Mouse (Mus musculus) liver, postnatal 0 days (tissue): ENCODE data around the gene Cped1. TPM values are rescaled to one million over a fixed set of nuclear protein-coding genes. Genes with fewer than 3 reads are reported as not detected.

Experiments
- ATAC-seq: fragments of 200-750 bp; cut with Nextera tagmentation; 2 replicates; pipeline ENCODE4 v1.8.0; 2017; ENCODE audit warnings: mild to moderate bottlenecking, moderate library complexity
- DNase-seq: peaks from one replicate; pipeline ENCODE4 v3.0.0-alpha.2; 2016
- H3K27ac ChIP-seq: fragments of 300-500 bp; sonication (generic); 2 replicates; pipeline ENCODE4 v1.5.1; 2014; ENCODE audit warnings: antibody characterized with exemption, moderate library complexity, mild to moderate bottlenecking, low read depth
- H3K27me3 ChIP-seq: fragments of 300-500 bp; sonication (generic); 2 replicates; pipeline ENCODE4 v1.6.1; 2014; ENCODE audit warnings: low read length, control low read depth, mixed read lengths; ENCODE audit not compliant: insufficient read depth
- H3K36me3 ChIP-seq: fragments of 300-500 bp; sonication (generic); replicated peaks from 2 replicates; pipeline ENCODE4 v1.6.1; 2014; ENCODE audit warnings: mild to moderate bottlenecking, control low read depth, low read length, moderate library complexity, mixed read lengths; ENCODE audit not compliant: insufficient read depth
- H3K4me1 ChIP-seq: fragments of 300-500 bp; sonication (generic); 2 replicates; pipeline ENCODE4 v1.6.1; 2014; ENCODE audit warnings: antibody characterized with exemption, mild to moderate bottlenecking, control low read depth; ENCODE audit not compliant: insufficient read depth
- H3K4me2 ChIP-seq: fragments of 300-500 bp; sonication (generic); 2 replicates; pipeline ENCODE4 v1.6.1; 2014; ENCODE audit warnings: low read depth, mild to moderate bottlenecking, low read length, moderate library complexity, mixed read lengths
- H3K4me3 ChIP-seq: fragments of 300-500 bp; sonication (generic); 2 replicates; pipeline ENCODE4 v1.5.1; 2014; ENCODE audit warnings: low read depth, low read length
- H3K9ac ChIP-seq: fragments of 300-500 bp; sonication (generic); replicated peaks from 2 replicates; pipeline ENCODE4 v1.6.1; 2014; ENCODE audit warnings: mild to moderate bottlenecking, moderate library complexity
- H3K9me3 ChIP-seq: fragments of 300-500 bp; sonication (generic); 2 replicates; pipeline ENCODE4 v1.6.1; 2016; ENCODE audit warnings: mild to moderate bottlenecking, control low read depth, low read length, mixed read lengths
- CTCF ChIP-seq: sonication (generic); IDR thresholded peaks from 2 replicates; pipeline ENCODE4 v1.5.1; 2016; ENCODE audit warnings: antibody characterized with exemption, low read depth
- EP300 ChIP-seq: IDR thresholded peaks from 2 replicates; pipeline ENCODE4 v1.6.1; 2016; ENCODE audit warnings: antibody characterized with exemption, low read depth, mild to moderate bottlenecking
- WGBS: fragments of 180-500 bp; shearing (Covaris S2); extraction: QIAGEN DNeasy Blood & Tissue Kit; methylation state at CpG from one replicate; pipeline ENCODE4 v1.1.7; 2014; ENCODE audit not compliant: insufficient replicate concordance; 5-methylcytosine and 5-hydroxymethylcytosine counted together
- polyA plus RNA-seq: library from polyadenylated mRNA; unstranded; fragments of >200 nt; fragmentation: Nextera tagmentation; extraction: Ambion mirVana; gene quantifications from 2 replicates; pipeline ENCODE4 v1.2.1, GENCODE M21; 2015

Cped1 gene
- polyA plus RNA-seq, 1 experiment from 2014 or later = 8.2 TPM

- Histone ChIP-seq H3K27ac (no peak overlapping the region), H3K9ac (no peak overlapping the region), H3K9me3 (no peaks in the 10 kb centered on the region), H3K27me3 (no peaks in the 10 kb centered on the region), H3K4me1 (no peaks in the 10 kb centered on the region; the same call in 1 of the 2 replicates), H3K36me3 (no peaks in the 10 kb centered on the region), H3K4me2 (no peak overlapping the region), H3K4me3 (no peak overlapping the region)
- ATAC-seq (peak; percentile 23; the same call in 1 of the 2 replicates), DNase-seq (no peak)
- WGBS = 49% methylated on average over 3 of the region's 3 CpGs
- TF ChIP-seq CTCF (no peak), EP300 (no peak)
Observed at GRCm38 (mm10) chr6:22198603-22199002, 212.9 kb downstream of the Cped1 start.

DNA sequence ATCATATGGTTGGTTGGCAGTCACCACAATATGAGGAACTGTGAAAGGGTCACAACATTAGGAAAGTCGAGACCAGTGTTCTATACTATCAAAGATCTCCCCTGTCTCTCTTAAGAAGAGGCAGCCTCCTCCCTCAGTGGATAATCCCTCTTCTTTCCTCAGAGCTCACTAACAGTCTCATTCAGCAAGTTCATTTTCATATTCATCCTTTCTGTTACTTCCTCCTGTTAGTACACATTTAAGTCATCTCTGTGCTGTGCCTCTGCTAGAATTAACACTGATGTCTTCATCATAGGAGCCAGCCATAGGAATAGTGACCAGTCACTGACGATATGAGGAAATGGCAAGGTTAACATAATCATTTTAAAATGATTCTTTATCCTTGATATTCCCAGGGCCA is 213.8 kb downstream of the Cped1 start:
- H3K4me2 ChIP-seq = no peak overlapping the region
- H3K27me3 ChIP-seq = no peaks in the 10 kb centered on the region
- no peak overlapping the region for H3K9ac ChIP-seq
- ATAC-seq (no peak), DNase-seq (no peak)
- no peak overlapping the region for H3K4me3 ChIP-seq
- WGBS = 72% methylated on average over 2 of the region's 2 CpGs
- no peaks in the 10 kb centered on the region; the same call in 1 of the 2 replicates for H3K4me1 ChIP-seq
- no peak for TF ChIP-seq EP300
- TF ChIP-seq CTCF = no peak
- no peak overlapping the region for H3K27ac ChIP-seq
- H3K36me3 ChIP-seq = no peaks in the 10 kb centered on the region
- H3K9me3 ChIP-seq = no peaks in the 10 kb centered on the region

DNA sequence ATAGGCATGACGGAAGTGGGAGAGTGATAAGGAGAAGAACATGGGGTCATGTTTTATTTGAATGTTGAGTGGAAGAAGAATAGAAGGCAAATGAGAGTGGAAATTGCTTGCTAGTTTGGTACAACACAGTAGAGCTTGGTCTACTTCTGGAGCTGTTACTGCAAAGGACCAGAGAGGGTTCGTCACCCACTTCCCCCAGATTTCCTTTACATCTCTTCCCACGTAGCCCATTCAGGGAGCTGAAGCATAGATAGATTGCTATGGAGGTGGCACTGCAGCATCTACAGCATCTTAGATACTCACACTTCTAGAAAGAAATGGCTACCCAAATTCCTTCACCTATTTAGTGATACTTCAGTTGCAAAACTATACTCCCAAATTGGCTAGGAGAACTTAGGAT is 214.4 kb downstream of the Cped1 start:
- no peak overlapping the region for H3K4me2 ChIP-seq
- TF ChIP-seq EP300 (no peak), CTCF (no peak)
- no peak overlapping the region for H3K4me3 ChIP-seq
- H3K36me3 ChIP-seq = no peaks in the 10 kb centered on the region
- ATAC-seq (no peak), DNase-seq (no peak)
- H3K9ac ChIP-seq = no peak overlapping the region
- no peaks in the 10 kb centered on the region; the same call in 1 of the 2 replicates for H3K4me1 ChIP-seq
- no peaks in the 10 kb centered on the region for H3K9me3 ChIP-seq
- H3K27me3 ChIP-seq = no peaks in the 10 kb centered on the region
- WGBS = 75% methylated on average over 3 of the region's 3 CpGs
- no peak overlapping the region for H3K27ac ChIP-seq

DNA sequence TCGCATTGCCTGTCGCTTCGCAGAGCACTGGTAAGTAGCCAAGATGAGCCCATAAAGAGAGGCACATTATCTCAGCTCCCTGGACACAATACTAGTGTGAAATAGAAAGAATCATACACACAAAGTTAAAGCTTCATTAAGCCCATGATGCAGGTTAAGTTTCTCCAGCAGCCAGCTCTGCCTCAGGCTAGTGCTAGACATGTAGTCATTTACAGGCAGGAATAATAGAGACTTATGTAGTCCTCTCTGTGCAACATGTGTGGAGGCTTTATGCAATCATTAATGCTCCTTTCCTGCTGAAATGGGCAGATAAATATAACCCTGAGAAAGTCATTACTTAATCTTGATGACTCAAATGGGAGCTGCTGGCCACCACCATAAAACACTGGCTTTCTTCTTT is 216.2 kb downstream of the Cped1 start:
- no peak overlapping the region for H3K27ac ChIP-seq
- DNase-seq (no peak), ATAC-seq (no peak)
- no peaks in the 10 kb centered on the region for H3K27me3 ChIP-seq
- H3K4me1 ChIP-seq = no peaks in the 10 kb centered on the region; the same call in 1 of the 2 replicates
- no peaks in the 10 kb centered on the region for H3K9me3 ChIP-seq
- no peak overlapping the region for H3K4me3 ChIP-seq
- 75% methylated on average over 3 of the region's 3 CpGs for WGBS
- H3K4me2 ChIP-seq = no peak overlapping the region
- no peak for TF ChIP-seq CTCF
- TF ChIP-seq EP300 = no peak
- H3K36me3 ChIP-seq = no peaks in the 10 kb centered on the region
- H3K9ac ChIP-seq = no peak overlapping the region

DNA sequence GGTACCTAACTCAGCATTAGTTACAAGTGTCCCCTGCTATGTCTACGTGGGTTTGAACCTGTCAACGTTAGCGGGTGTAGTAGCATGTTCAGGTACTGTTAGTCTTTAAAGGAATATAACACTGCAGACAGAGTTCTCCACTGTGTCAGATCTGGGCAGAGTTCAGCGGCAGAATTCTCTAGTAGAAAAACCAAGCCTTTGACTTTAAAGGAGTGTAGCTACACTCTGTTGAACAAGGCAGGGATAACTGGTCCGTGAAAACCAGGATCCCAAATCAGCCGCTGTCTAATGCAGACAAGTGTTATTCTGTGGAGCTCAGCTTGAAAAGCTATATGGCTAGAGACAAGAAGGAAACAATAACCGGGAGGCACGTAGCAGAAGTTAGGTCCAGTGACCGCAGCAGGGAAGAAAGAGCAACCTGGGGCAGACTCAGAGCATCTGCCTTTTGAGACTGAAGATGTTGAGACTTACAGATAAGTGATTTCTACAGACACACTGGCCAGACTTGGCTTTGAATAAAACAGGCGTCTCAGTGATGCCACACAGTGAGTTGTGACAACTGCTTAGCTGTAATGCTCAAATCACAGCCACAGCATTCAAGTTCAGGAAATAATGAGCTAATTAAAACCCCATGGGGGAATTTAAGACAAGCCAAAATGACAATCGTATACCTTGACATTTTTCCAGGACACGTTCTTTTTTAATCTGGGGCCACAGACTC is 219.5 kb downstream of the Cped1 start:
- no peaks in the 10 kb centered on the region for H3K27me3 ChIP-seq
- no peak overlapping the region for H3K4me2 ChIP-seq
- H3K4me3 ChIP-seq = no peak overlapping the region
- TF ChIP-seq CTCF = no peak
- TF ChIP-seq EP300 = no peak
- DNase-seq (no peak), ATAC-seq (no peak)
- no peaks in the 10 kb centered on the region for H3K36me3 ChIP-seq
- no peak overlapping the region for H3K27ac ChIP-seq
- H3K9ac ChIP-seq = no peak overlapping the region
- no peaks in the 10 kb centered on the region for H3K9me3 ChIP-seq
- WGBS = 80% methylated on average over 12 of the region's 12 CpGs
- H3K4me1 ChIP-seq = no peaks in the 10 kb centered on the region

- no peak overlapping the region for H3K27ac ChIP-seq
- no peak overlapping the region for H3K9ac ChIP-seq
- TF ChIP-seq CTCF (no peak), EP300 (no peak)
- no peaks in the 10 kb centered on the region for H3K9me3 ChIP-seq
- H3K4me2 ChIP-seq = no peak overlapping the region
- 78% methylated on average over 7 of the region's 7 CpGs for WGBS
- H3K4me1 ChIP-seq = no peaks in the 10 kb centered on the region
- no peak for DNase-seq
- no peak overlapping the region for H3K4me3 ChIP-seq
- ATAC-seq = no peak
- no peaks in the 10 kb centered on the region for H3K36me3 ChIP-seq
- H3K27me3 ChIP-seq = no peaks in the 10 kb centered on the region
Observed at GRCm38 (mm10) chr6:22205751-22206121, 220.0 kb downstream of the Cped1 start.

GRCm38 (mm10) chr6:22206179-22206578 is 220.5 kb downstream of the Cped1 start:
- H3K9ac ChIP-seq = no peak overlapping the region
- no peak overlapping the region for H3K4me2 ChIP-seq
- no peak for DNase-seq
- H3K27me3 ChIP-seq = no peaks in the 10 kb centered on the region
- H3K9me3 ChIP-seq = no peaks in the 10 kb centered on the region
- H3K36me3 ChIP-seq = no peaks in the 10 kb centered on the region
- 72% methylated on average over 14 of the region's 14 CpGs for WGBS
- no peak overlapping the region for H3K4me3 ChIP-seq
- H3K27ac ChIP-seq = no peak overlapping the region
- no peak for ATAC-seq
- H3K4me1 ChIP-seq = no peaks in the 10 kb centered on the region
- no peak for TF ChIP-seq CTCF
